ENCODE assay signal across 11 mouse cellular contexts in genomic region chr2:5478256-5478655, GRCm38 (mm10).
A peak's percentile ranks its signal among the peaks of the same experiment; 100 is the strongest.
DNase-seq lines count a peak whose midpoint lies in the region; ATAC-seq and TF ChIP-seq lines count a peak whose summit lies in the region.
"Had no signal": no experiment of that assay in that cellular context is flagged by ENCODE, and none has a peak within 500 bp of the region (broad histone marks: within the 10 kb centered on the region; RNA-seq: fewer than 3 reads in every experiment).

No protein-coding gene starts in this region.

- H3K27me3 ChIP-seq in liver, adult 2 months (ENCODE audit: control insufficient read depth, insufficient read depth, low read length) = no peaks in the 10 kb centered on the region
- H3K27me3 ChIP-seq in ES-Bruce4 (ENCODE audit: control insufficient read depth, insufficient read depth, low read length, poor library complexity, severe bottlenecking) = no peaks in the 10 kb centered on the region
- no peaks in the 10 kb centered on the region for H3K27me3 ChIP-seq in small intestine, adult 2 months (ENCODE audit: control insufficient read depth, insufficient read depth, low read length)
- no peaks in the 10 kb centered on the region for H3K27me3 ChIP-seq in hindbrain, embryonic 14.5 days (ENCODE audit: control insufficient read depth, insufficient read depth, low read length)
- H3K27me3 ChIP-seq: forebrain, embryonic 13.5 days; stomach, embryonic 15.5 days had no signal

- no peak for ATAC-seq in hindbrain, embryonic 14.5 days (ENCODE audit: low FRiP score)
- ATAC-seq: forebrain, embryonic 13.5 days had no signal

- H3K4me2 ChIP-seq in hindbrain, embryonic 14.5 days (replicated peaks) = no peak overlapping the region
- H3K4me2 ChIP-seq: forebrain, embryonic 13.5 days; stomach, embryonic 15.5 days had no signal

- no peak for TF ChIP-seq EP300 in ES-Bruce4 (IDR thresholded peaks at IDR 0.05; ENCODE audit: insufficient read depth, low read depth, low read length)

- no peaks in the 10 kb centered on the region; the same call in 1 of the 2 replicates for H3K4me1 ChIP-seq in liver, adult 2 months (ENCODE audit: control insufficient read depth, insufficient read depth, low read length)
- peaks cover 14% of the 10 kb centered on the region for H3K4me1 ChIP-seq in ES-Bruce4 (ENCODE audit: control insufficient read depth, insufficient read depth, low read length)
- peaks cover 15% of the 10 kb centered on the region; the same call in 1 of the 2 replicates for H3K4me1 ChIP-seq in small intestine, adult 2 months (ENCODE audit: control insufficient read depth, insufficient read depth, insufficient read length, low read length)
- no peaks in the 10 kb centered on the region for H3K4me1 ChIP-seq in hindbrain, embryonic 14.5 days (replicated peaks; ENCODE audit: control insufficient read depth, insufficient read depth, low read length)
- H3K4me1 ChIP-seq: forebrain, embryonic 13.5 days; hindbrain, embryonic 10.5 days; stomach, embryonic 15.5 days had no signal

- H3K9me3 ChIP-seq in ES-Bruce4 (replicated peaks; ENCODE audit: control insufficient read depth, insufficient read depth, low read length, poor library complexity, severe bottlenecking) = no peaks in the 10 kb centered on the region
- H3K9me3 ChIP-seq in hindbrain, embryonic 14.5 days (ENCODE audit: control insufficient read depth, low read length) = no peaks in the 10 kb centered on the region
- H3K9me3 ChIP-seq: forebrain, embryonic 13.5 days; hindbrain, embryonic 10.5 days; stomach, embryonic 15.5 days had no signal

- peak; percentile 26 to 41 for DNase-seq in cerebellum, postnatal 10 days
- DNase-seq in cerebellum, adult 8-10 months = no peak
- peak; percentile 28 for DNase-seq in liver, adult 2 months (ENCODE audit: extremely low read depth, low read depth, low spot score)
- DNase-seq in liver = no peak
- no peak for DNase-seq in left cerebral cortex, postnatal 14 days (ENCODE audit: low spot score in 2 of 2)
- no peak for DNase-seq in hindbrain, embryonic 14.5 days (ENCODE audit: low spot score)

- no peaks in the 10 kb centered on the region for H3K79me2 ChIP-seq in liver, adult 2 months (ENCODE audit: control insufficient read depth, insufficient read depth, low read length)

- WGBS in liver, adult 2 months = 97% methylated on average over 4 of the region's 4 CpGs
- WGBS in small intestine, adult 2 months = 82% methylated on average over 4 of the region's 4 CpGs
- WGBS in hindbrain, embryonic 14.5 days = 94% methylated on average over 4 of the region's 4 CpGs

- no peak for TF ChIP-seq POLR2A in liver, adult 2 months (IDR thresholded peaks at IDR 0.05; ENCODE audit: extremely low read depth, insufficient read depth, low read length)
- TF ChIP-seq POLR2A in ES-Bruce4 (IDR thresholded peaks at IDR 0.05; ENCODE audit: insufficient read depth, low read length) = no peak
- TF ChIP-seq POLR2A in small intestine, adult 2 months (IDR thresholded peaks at IDR 0.05; ENCODE audit: low read depth, low read length) = no peak

- peak; percentile 56 for TF ChIP-seq CTCF in liver, adult 2 months (IDR thresholded peaks at IDR 0.05; ENCODE audit: low read depth, low read length)
- TF ChIP-seq CTCF in ES-Bruce4 (IDR thresholded peaks at IDR 0.05; ENCODE audit: low read depth, low read length) = peak; percentile 27
- peak; percentile 48; the same call in 1 of the 2 replicates for TF ChIP-seq CTCF in small intestine, adult 2 months (IDR thresholded peaks at IDR 0.05; ENCODE audit: extremely low read depth, insufficient read length, insufficient replicate concordance, low read depth, low read length)

- H3K27ac ChIP-seq in liver, adult 2 months (replicated peaks; ENCODE audit: insufficient read depth, low read depth, low read length) = no peak overlapping the region
- H3K27ac ChIP-seq in ES-Bruce4 (ENCODE audit: insufficient read depth, low read length) = peak overlapping the region; percentile 68
- H3K27ac ChIP-seq in small intestine, adult 2 months (ENCODE audit: insufficient read depth, low read depth, low read length) = peak overlapping the region; percentile 72
- H3K27ac ChIP-seq in hindbrain, embryonic 14.5 days = no peak overlapping the region
- H3K27ac ChIP-seq: forebrain, embryonic 13.5 days; hindbrain, embryonic 10.5 days; stomach, embryonic 15.5 days had no signal

- H3K9ac ChIP-seq in liver, adult 2 months (ENCODE audit: low read depth, low read length) = no peak overlapping the region
- H3K9ac ChIP-seq in ES-Bruce4 (ENCODE audit: low read depth, poor library complexity, severe bottlenecking) = no peak overlapping the region
- no peak overlapping the region for H3K9ac ChIP-seq in hindbrain, embryonic 14.5 days
- H3K9ac ChIP-seq: forebrain, embryonic 13.5 days; stomach, embryonic 15.5 days had no signal

- no peak overlapping the region for H3K4me3 ChIP-seq in liver, adult 2 months (ENCODE audit: insufficient read depth, low read depth, low read length)
- H3K4me3 ChIP-seq in ES-Bruce4 (ENCODE audit: low read depth, low read length) = no peak overlapping the region
- H3K4me3 ChIP-seq in small intestine, adult 2 months (ENCODE audit: low read depth, low read length) = no peak overlapping the region
- no peak overlapping the region for H3K4me3 ChIP-seq in hindbrain, embryonic 14.5 days (replicated peaks; ENCODE audit: low read length)
- H3K4me3 ChIP-seq: forebrain, embryonic 13.5 days; hindbrain, embryonic 10.5 days; stomach, embryonic 15.5 days had no signal

- H3K36me3 ChIP-seq in liver, adult 2 months (ENCODE audit: control insufficient read depth, insufficient read depth, low read length) = no peaks in the 10 kb centered on the region
- no peaks in the 10 kb centered on the region for H3K36me3 ChIP-seq in ES-Bruce4 (ENCODE audit: control insufficient read depth, insufficient read depth, low read length, poor library complexity, severe bottlenecking)
- no peaks in the 10 kb centered on the region for H3K36me3 ChIP-seq in small intestine, adult 2 months (ENCODE audit: control insufficient read depth, insufficient read depth, low read length)
- no peaks in the 10 kb centered on the region for H3K36me3 ChIP-seq in hindbrain, embryonic 14.5 days (replicated peaks; ENCODE audit: control insufficient read depth, insufficient read depth)
- H3K36me3 ChIP-seq: hindbrain, embryonic 10.5 days; stomach, embryonic 15.5 days had no signal

- intact Hi-C loops in left cerebral cortex, postnatal 14 days (cut with DNase I) = no loop called here

Comparison
In these comparisons a context has a peak if more than half of its experiments do, and no peak if none do; other contexts are left out.
1. DNase-seq: peak in cerebellum, postnatal 10 days (2 of 2) and liver, adult 2 months (single experiment); none in cerebellum, adult 8-10 months (single experiment), liver (single experiment), left cerebral cortex, postnatal 14 days (0 of 2) and hindbrain, embryonic 14.5 days (single experiment).
2. H3K27ac ChIP-seq: peak in ES-Bruce4 (single experiment) and small intestine, adult 2 months (single experiment); none in liver, adult 2 months (single experiment) and hindbrain, embryonic 14.5 days (single experiment).
3. Peak in every context shown above with its lines, with median percentiles within 50 percentile points of each other: CTCF ChIP-seq.